Mouse (Mus musculus) liver, adult 2 months (tissue): ENCODE data around the gene Rps3.

ENCODE experiments used
- CTCF ChIP-seq: fragments of 200-500 bp; IDR thresholded peaks from 2 replicates; pipeline ENCODE4 v1.5.1; 2011; ENCODE audit warnings: low read depth, low read length, control low read depth
- POLR2A ChIP-seq: fragments of 200-500 bp; IDR thresholded peaks from 2 replicates; pipeline ENCODE4 v1.6.1; 2011; ENCODE audit warnings: low read length, control low read depth; ENCODE audit not compliant: insufficient read depth; ENCODE audit errors: extremely low read depth

DNA sequence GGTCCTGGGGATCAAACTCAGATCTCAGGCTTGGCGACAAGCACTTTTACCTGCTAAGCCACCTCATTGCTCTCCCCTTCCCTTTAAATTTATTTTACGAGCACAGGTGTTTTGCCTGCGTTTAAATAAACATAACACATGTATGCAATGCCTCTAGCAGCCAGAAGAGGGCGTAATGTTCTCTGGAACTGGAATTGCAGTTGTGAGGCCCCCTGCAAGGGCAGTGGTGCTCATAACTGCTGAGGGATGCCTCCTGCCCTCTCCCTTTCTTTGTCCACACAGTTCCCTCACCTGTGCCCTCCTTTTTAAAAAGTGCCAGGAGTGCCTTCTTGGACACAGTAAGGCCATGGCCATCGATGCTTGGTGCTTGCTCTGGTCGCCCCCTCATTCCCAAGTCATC, 39.5 kb downstream of the Rps3 start:
- TF ChIP-seq POLR2A (no peak), CTCF (peak; percentile 53)
